Mouse (Mus musculus): ENCODE results near the gene Pnpla2.

DNA sequence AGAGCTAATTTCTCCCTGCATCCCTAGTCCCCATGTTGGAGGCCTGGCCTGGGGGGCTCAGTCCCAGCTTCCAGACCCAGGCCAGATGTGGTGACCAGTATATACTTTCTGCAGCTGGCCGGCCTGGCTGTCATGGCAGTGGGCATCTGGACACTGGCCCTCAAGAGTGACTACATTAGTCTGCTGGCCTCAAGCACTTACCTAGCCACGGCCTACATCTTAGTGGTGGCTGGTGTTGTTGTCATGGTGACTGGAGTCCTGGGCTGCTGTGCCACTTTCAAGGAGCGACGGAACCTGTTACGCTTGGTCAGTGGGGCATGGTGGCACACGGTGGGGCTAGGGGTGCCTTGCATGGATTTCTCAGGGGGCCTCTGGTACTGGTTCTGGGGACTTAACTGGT lies 14.4 kb downstream of the Pnpla2 start:
- TF ChIP-seq CTCF (IDR thresholded peaks at IDR 0.05; ENCODE audit: control insufficient read depth, insufficient read depth, low read length) (no peak), POLR2A (IDR thresholded peaks at IDR 0.05; ENCODE audit: borderline replicate concordance, control insufficient read depth, low read depth, low read length) (no peak)

Measured in bone marrow, adult 2 months (tissue).